Mouse (Mus musculus): Measurements from ENCODE around the gene Primpol. TPM values are rescaled to one million over a fixed set of nuclear protein-coding genes. Genes with fewer than 3 reads are reported as not detected.

Gene Primpol
- 10 to 100 TPM in 21 of 26 experiments, 1 to 10 TPM in 5; 3.4 to 50.0 (median 28.1) TPM for total RNA-seq (2018; cell fraction: chromatin; rRNA removed)
- 10 to 100 TPM in 3 of 26 experiments, 1 to 10 TPM in 23; 4.6 to 11.1 (median 7.9) TPM for total RNA-seq (2018; cell fraction: cytosol; rRNA removed)
- total RNA-seq (2018; cell fraction: nucleus; rRNA removed) = 10 to 100 TPM in 18 of 26 experiments, 1 to 10 TPM in 8; 2.9 to 36.3 (median 20.0) TPM
- 7.1 to 10.2 TPM (median 9.5 TPM) in 3 replicates for polyA plus RNA-seq (2018)

DNA sequence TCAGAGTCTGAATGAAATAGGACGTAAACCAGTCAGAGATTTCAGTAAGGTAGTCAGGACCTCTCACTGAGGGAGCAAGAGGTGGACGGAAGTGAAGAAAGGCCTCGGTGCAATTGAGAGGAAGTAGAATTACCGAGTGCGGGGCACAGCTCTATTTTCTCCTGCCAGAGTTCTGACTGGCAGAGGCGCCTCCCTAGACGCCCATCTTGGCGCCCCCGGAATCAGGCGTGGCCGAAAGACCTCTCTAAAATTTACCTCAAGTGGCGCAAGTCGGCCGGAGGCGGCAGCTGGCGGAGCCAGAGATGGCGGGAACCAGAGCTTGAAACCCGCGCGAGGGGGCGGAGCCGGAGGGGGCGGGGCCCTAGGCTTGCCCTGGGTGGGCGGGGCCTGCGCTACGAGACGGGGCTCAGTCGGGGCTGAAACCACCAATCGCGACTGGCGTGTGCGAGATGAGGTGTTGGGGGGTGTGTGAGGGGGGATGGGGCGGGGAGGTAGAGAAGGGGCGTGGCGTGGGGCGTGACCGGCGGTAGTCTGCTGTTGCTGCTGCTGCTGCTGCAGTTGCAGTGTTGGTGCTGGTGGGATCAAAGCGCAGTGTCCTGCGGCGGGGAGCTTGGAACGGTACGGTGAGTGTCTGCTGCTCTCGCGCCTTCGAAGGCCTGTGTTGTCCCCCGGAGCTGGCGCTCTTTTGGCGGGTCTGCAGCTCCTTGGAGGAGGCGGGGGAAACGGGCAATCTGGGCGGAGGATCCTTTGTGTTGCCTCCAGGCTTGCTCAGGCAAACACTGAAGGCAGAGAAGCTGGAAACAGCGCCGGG is at the start of gene Primpol, which contains the start of gene Casp3:
Gene Primpol (minus strand): TSS at position 334 of the 811 bp plus-strand sequence.
Gene Casp3 (plus strand): TSS at position 413 of the 811 bp plus-strand sequence.
- H3K27ac ChIP-seq = peak within 1 kb of the TSS; percentile 60
- H3K4me3 ChIP-seq (ENCODE audit: inconsistent target) = peak within 1 kb of the TSS; percentile 67
- no peaks in the 10 kb centered on the region for H3K36me3 ChIP-seq (ENCODE audit: inconsistent target)
- under 1% methylated on average over 45 of the region's 54 CpGs for WGBS (ENCODE audit: missing documents)
- H3K79me2 ChIP-seq (ENCODE audit: inconsistent target) = peaks cover 44% of the 10 kb centered on the region; the same call in 1 of the 2 replicates

DNA sequence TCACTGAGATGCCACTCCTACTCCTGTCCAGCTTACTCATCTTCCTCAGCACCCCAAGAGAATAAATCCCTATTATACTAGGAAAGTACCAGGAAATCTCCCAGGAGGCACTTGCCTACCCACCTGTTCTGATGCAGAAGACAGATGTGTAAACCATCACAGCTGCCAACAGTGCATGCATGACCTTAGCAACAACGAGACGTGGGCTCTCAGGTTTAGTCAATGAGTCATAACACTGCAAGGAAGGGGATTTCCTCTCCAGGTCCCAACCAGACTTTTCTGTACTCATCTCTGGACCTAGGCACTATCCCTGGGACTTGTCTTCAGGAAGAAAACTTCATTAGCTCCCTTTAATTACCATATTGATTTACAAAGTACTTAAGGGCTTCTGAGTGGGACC is 38.9 kb upstream of the Primpol start:
- 78% methylated on average over 2 of the region's 2 CpGs for WGBS (ENCODE audit: missing documents)
- Histone ChIP-seq H3K36me3 (ENCODE audit: inconsistent target) (no peaks in the 10 kb centered on the region), H3K79me2 (ENCODE audit: inconsistent target) (no peaks in the 10 kb centered on the region), H3K4me3 (ENCODE audit: inconsistent target) (no peak overlapping the region), H3K27ac (no peak overlapping the region)

DNA sequence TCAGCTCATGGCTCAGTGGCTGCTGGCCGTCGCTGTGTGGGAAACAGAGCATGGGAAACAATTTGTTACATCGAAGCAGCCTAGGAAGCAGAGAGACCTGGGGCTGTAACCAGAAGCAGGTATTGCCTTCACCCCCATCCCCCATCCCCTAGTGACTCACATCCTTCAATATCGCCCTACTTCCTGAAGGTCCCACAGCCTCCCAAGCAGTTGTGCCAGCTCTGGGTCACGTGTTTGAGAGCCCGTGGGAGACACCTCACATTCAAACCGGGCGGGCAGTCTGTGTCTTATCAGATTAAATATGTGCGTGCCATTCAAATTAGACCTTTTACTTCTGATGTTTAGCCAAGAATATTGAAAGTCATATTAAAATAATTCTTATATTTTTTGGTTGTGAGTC is 34.9 kb upstream of the Primpol start:
- Histone ChIP-seq H3K27ac (no peak overlapping the region), H3K79me2 (ENCODE audit: inconsistent target) (no peaks in the 10 kb centered on the region), H3K36me3 (ENCODE audit: inconsistent target) (no peaks in the 10 kb centered on the region), H3K4me3 (ENCODE audit: inconsistent target) (no peak overlapping the region)
- WGBS (ENCODE audit: missing documents) = 12% methylated on average over 7 of the region's 9 CpGs

DNA sequence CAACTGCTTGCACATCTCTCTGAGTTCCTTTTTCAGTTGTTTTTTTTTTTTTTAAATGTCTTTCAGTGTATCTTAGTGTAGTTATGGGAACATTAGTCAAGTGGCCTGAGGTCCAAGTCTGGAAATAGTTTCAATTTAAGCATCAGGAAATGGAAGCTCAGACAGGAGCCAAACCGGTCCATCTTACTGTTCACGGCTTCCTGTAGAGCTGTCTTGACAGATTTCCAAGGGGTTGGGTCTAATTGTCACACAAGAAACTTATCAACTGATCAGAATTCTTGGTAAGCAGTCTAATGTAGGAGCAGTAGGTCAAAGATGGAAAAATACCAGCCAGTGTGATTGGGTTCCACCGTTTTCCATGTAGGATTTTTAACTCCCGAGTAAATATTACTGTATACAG is 31.4 kb upstream of the Primpol start:
- Histone ChIP-seq H3K4me3 (ENCODE audit: inconsistent target) (no peak overlapping the region), H3K36me3 (ENCODE audit: inconsistent target) (no peaks in the 10 kb centered on the region), H3K27ac (no peak overlapping the region), H3K79me2 (ENCODE audit: inconsistent target) (no peaks in the 10 kb centered on the region)
- 60% methylated on average over 4 of the region's 4 CpGs for WGBS (ENCODE audit: missing documents)

DNA sequence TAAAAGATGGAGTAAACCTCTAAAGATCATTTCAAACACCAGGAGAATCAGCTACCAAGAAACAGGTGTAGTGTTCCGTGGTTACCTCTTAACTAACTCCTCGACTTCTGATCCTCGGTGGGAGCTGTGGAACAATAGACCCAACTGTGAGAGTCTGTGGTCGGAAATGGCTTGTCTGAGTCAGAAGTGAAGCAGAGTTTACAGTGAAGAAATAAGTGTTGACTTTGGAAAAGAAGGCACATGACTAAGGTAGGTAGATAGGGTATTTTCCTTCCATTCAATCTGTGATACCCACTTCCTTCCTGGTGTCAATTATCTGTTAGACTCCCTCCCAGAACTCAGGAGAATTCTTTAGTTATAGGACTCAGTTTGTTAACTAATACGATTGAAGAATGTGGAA is 24.3 kb upstream of the Primpol start:
- Histone ChIP-seq H3K36me3 (ENCODE audit: inconsistent target) (peaks cover 15% of the 10 kb centered on the region), H3K79me2 (ENCODE audit: inconsistent target) (no peaks in the 10 kb centered on the region), H3K4me3 (ENCODE audit: inconsistent target) (no peak overlapping the region), H3K27ac (no peak overlapping the region)
- 38% methylated on average over 5 of the region's 5 CpGs for WGBS (ENCODE audit: missing documents)

DNA sequence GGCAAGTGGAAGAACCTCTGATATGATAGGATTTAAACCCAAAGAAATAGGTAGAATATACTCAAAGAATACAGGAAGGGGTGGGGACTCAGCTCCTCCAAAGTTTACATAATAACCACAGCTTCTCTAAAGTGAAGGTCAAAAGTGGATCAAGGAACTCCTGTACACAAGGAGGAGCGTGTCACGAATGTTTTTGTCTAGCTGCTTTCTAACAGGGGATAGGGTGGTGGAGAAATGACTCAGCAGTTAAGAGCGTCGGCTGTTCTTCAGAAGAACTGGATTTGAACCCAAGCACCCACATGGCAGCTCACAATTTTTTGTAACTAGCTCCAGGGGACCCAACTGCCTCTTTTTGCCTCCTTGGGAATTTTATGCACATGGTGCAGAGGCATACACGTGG is 22.8 kb upstream of the Primpol start:
- Histone ChIP-seq H3K4me3 (ENCODE audit: inconsistent target) (no peak overlapping the region), H3K27ac (no peak overlapping the region), H3K36me3 (ENCODE audit: inconsistent target) (peaks cover 29% of the 10 kb centered on the region), H3K79me2 (ENCODE audit: inconsistent target) (no peaks in the 10 kb centered on the region)
- WGBS (ENCODE audit: missing documents) = 25% methylated on average over 5 of the region's 5 CpGs

DNA sequence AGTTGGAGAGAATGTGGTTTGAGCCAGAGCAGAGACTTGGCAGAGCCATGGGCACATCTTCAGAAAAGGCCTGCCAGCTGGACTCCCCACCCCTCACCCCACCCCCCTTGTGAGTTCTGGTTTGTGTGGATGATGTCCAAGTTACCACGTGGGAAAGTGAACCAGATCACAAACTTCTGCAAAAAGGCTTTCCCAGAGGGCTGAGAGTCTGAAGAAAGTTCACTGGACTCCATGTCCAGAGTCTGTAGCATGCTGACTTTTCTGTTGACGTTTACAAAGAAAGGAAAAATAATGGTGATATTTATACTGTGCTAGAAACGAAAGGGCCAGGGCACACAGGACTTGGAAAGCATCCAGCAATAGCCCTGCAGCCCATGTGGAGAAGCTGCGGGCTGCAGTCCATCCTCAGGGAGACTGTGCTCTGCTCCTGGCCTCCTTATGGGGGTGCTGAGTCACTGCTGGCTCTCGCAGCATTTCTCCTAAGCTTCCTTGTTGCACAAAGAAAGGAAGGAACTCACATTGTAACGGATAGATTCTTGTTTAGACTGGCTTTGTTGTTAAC is 22.1 kb upstream of the Primpol start:
- no peak overlapping the region for H3K4me3 ChIP-seq (ENCODE audit: inconsistent target)
- peaks cover 37% of the 10 kb centered on the region for H3K36me3 ChIP-seq (ENCODE audit: inconsistent target)
- WGBS (ENCODE audit: missing documents) = 2% methylated on average over 6 of the region's 6 CpGs
- no peaks in the 10 kb centered on the region for H3K79me2 ChIP-seq (ENCODE audit: inconsistent target)
- no peak overlapping the region for H3K27ac ChIP-seq

DNA sequence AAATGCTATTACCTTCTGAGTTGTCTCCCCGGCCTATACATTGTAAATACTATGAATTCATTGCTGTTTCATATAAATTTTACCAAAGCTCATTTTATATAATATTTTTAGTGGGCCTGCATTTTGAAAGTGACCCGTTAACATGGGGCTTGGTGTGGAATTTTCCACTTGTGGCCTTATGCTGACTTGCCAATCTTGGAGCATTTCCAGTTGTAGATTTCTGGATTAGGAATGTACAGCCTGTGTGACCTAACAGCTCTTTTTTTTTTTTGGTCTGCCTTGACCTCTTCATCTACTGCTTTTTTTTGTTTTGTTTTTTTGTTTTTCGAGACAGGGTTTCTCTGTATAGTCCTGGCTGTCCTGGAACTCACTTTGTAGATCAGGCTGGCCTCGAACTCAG is 13.9 kb upstream of the Primpol start:
- H3K27ac ChIP-seq = no peak overlapping the region
- WGBS (ENCODE audit: missing documents) = 95% methylated on average over 3 of the region's 4 CpGs
- H3K36me3 ChIP-seq (ENCODE audit: inconsistent target) = peaks cover 44% of the 10 kb centered on the region
- peaks cover 16% of the 10 kb centered on the region; the same call in 1 of the 2 replicates for H3K79me2 ChIP-seq (ENCODE audit: inconsistent target)
- no peak overlapping the region for H3K4me3 ChIP-seq (ENCODE audit: inconsistent target)

DNA sequence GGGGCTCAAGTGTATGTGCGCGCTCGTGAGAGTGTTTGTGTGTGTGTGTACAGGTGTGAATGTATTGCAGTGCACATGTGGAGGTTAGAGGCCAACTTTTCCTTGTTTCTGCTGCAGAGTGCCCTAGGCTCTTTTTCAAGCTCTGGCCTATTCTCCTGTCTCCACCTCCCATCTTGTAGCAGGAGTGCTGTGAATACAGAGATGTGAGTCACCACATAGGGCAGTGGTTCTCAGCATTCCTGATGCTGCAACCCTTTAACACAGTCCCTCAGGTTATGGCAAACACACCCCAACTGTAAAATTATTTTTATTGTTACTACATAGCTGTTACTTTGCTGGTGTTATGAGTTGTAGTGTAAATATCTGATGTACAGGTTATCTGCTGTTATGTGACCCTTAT is 13.4 kb upstream of the Primpol start:
- WGBS (ENCODE audit: missing documents) = 100% methylated on average over 3 of the region's 3 CpGs
- H3K36me3 ChIP-seq (ENCODE audit: inconsistent target) = peaks cover 39% of the 10 kb centered on the region; the same call in 1 of the 2 replicates
- no peak overlapping the region for H3K27ac ChIP-seq
- H3K79me2 ChIP-seq (ENCODE audit: inconsistent target) = peaks cover 21% of the 10 kb centered on the region; the same call in 1 of the 2 replicates
- H3K4me3 ChIP-seq (ENCODE audit: inconsistent target) = no peak overlapping the region

DNA sequence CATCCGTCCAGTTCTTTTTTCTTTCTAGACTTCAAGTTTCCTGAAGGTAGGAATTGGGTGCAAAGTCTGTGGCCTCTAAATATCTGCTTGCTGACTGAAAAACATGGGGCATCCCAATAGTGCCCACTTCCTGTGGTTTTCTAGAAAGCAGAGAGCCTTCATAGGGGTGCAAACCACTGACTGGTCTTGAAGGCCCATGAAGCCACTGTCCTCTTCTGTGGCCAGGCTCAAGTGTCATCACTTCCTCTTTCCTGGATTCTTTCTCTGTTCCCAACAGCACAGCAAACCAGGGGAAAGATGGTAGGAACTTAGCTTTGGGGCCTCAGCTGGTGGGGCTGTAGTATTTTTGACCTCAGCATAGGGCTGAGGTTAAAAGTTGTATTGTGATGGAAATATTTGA is 11.6 kb upstream of the Primpol start:
- H3K79me2 ChIP-seq (ENCODE audit: inconsistent target) = peaks cover 39% of the 10 kb centered on the region; the same call in 1 of the 2 replicates
- peaks cover 21% of the 10 kb centered on the region; the same call in 1 of the 2 replicates for H3K36me3 ChIP-seq (ENCODE audit: inconsistent target)
- 100% methylated on average over 1 of the region's 1 CpGs for WGBS (ENCODE audit: missing documents)
- H3K27ac ChIP-seq = no peak overlapping the region
- H3K4me3 ChIP-seq (ENCODE audit: inconsistent target) = no peak overlapping the region

DNA sequence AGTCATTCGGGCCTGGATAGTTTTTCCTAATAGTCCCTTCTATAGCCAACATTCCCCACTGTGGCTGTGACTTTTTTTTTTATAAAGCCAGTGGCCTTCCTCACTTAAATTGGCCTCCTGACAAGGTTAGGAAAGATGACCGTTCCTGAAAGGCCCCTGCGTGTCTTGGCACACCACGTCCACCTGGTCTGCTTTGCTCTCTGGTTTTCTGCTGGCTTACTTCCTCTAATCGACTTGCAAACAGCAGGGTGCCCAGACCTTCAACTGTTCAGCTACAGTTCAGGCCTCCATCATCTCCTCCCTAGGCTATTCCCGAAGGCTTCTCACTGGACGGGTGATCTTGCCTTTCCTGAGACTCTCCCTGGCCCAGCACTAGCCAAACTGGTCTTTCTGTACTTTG is 10.9 kb upstream of the Primpol start:
- no peak overlapping the region for H3K27ac ChIP-seq
- 52% methylated on average over 7 of the region's 7 CpGs for WGBS (ENCODE audit: missing documents)
- no peak overlapping the region for H3K4me3 ChIP-seq (ENCODE audit: inconsistent target)
- H3K36me3 ChIP-seq (ENCODE audit: inconsistent target) = peaks cover 14% of the 10 kb centered on the region; the same call in 1 of the 2 replicates
- H3K79me2 ChIP-seq (ENCODE audit: inconsistent target) = peaks cover 47% of the 10 kb centered on the region; the same call in 1 of the 2 replicates

DNA sequence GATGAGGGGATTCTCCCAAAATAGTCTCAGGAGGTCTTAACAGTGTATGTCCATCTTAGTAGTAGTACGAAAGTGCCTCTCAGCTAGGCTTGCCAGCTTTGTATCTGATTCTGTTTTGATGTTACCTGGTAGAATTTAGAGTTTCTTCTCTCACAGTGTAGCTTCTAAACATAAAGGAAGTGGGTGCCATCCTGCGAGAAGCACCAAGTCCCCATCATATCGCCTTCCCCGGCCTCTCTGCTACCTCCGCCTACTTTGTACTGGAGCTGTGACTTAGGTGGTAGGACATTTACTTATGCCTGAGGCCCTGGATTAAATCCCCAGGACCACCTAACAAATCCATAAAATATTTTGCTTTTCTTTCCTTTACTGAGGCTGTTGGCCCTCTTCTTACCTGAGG is 9.6 kb upstream of the Primpol start:
- H3K79me2 ChIP-seq (ENCODE audit: inconsistent target) = peaks cover 59% of the 10 kb centered on the region; the same call in 1 of the 2 replicates
- no peak overlapping the region for H3K4me3 ChIP-seq (ENCODE audit: inconsistent target)
- H3K27ac ChIP-seq = no peak overlapping the region
- H3K36me3 ChIP-seq (ENCODE audit: inconsistent target) = peaks cover 4% of the 10 kb centered on the region; the same call in 1 of the 2 replicates
- 98% methylated on average over 5 of the region's 5 CpGs for WGBS (ENCODE audit: missing documents)

DNA sequence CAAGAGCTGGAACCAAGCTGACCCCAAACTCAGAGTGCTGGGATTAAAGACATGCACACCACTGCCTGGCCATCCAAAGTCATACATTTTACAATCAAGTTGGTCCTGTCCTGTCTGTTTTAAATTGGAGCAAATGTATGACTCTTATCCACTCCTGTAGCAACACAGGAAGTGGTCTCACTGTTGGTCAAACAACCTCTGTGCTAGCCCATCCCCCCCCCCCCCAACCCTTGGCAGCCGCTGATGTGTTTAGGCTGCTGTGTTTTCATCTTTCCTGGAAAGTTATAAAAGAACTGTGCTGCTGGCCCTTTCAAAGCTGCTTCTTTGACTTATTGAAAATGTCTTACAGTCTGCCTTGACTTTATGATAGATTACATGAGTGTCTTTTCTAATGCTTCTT is 8.2 kb upstream of the Primpol start:
- peaks cover under 1% of the 10 kb centered on the region; the same call in 1 of the 2 replicates for H3K36me3 ChIP-seq (ENCODE audit: inconsistent target)
- no peak overlapping the region for H3K27ac ChIP-seq
- H3K4me3 ChIP-seq (ENCODE audit: inconsistent target) = no peak overlapping the region
- peaks cover 74% of the 10 kb centered on the region; the same call in 1 of the 2 replicates for H3K79me2 ChIP-seq (ENCODE audit: inconsistent target)
- WGBS (ENCODE audit: missing documents) = no CpG with 5 or more reads among the region's 1 CpGs

DNA sequence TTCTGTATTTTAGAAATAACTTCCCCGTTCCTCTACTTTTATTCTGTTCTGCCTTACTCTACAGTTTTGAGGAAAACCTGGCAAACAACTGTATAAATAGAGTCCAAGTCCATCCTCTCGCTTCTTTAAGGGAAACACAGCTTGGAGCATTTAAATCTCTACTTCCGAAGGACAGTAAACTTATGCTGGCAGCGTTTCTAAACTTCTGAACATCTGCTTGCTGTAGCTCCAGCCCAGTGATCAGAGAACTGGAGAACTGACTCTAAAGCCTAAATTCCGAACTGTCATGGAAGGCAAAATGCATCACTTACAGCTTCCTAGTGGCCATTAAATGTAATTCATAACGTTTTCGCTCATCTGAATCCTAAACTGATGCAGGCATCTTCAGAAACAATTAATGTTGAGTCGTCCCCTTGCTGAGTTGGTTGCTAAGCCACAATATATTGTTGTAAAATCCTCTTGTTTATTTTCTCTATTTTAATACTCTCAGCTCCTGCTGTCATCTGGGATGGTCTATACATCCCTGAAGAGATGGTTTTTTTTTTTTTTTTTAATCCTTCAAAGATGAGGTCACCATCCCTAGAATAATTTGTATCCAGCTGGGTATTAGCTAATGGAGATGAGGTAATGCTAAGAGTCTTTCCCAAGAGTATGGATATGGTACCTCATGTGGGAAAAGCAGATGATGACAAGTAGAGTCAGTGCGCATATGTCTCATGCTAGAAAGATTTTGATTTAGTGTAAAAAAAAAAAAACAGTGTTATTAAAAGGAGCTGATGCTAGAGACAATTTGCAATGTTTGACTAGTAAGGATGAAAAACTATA is 5.6 kb upstream of the Primpol start:
- no peaks in the 10 kb centered on the region for H3K36me3 ChIP-seq (ENCODE audit: inconsistent target)
- H3K27ac ChIP-seq = no peak overlapping the region
- peaks cover 99% of the 10 kb centered on the region; the same call in 1 of the 2 replicates for H3K79me2 ChIP-seq (ENCODE audit: inconsistent target)
- no peak overlapping the region for H3K4me3 ChIP-seq (ENCODE audit: inconsistent target)
- 98% methylated on average over 9 of the region's 9 CpGs for WGBS (ENCODE audit: missing documents)

Data from macrophage (primary cell).